Mouse (Mus musculus): ENCODE measurements around the gene Clip4.

GRCm38 (mm10) chr17:71775279-71775678, 7.0 kb downstream of the Clip4 start:
- no peak for TF ChIP-seq CTCF (IDR thresholded peaks at IDR 0.05; ENCODE audit: control insufficient read depth, insufficient read depth, insufficient replicate concordance, low read depth, low read length)
- no peak for TF ChIP-seq POLR2A (IDR thresholded peaks at IDR 0.05; ENCODE audit: control insufficient read depth, low read depth, low read length)
